Comparison of ENCODE assay signal across 15 mouse cellular contexts in genomic region chr2:92870139-92870836, GRCm38 (mm10). TPM values are rescaled to one million over a fixed set of nuclear protein-coding genes. Genes with fewer than 3 reads are reported as not detected.
DNase-seq lines count a peak whose midpoint lies in the region; ATAC-seq lines count a peak whose summit lies in the region.
"Had no signal": no experiment of that assay in that cellular context is flagged by ENCODE, and none has a peak within 500 bp of the region (broad histone marks: within the 10 kb centered on the region; RNA-seq: fewer than 3 reads in every experiment).

No protein-coding gene starts in this region.

- H3K9me3 ChIP-seq in forebrain, embryonic 11.5 days (ENCODE audit: control insufficient read depth, low read length) = no peaks in the 10 kb centered on the region
- no peaks in the 10 kb centered on the region for H3K9me3 ChIP-seq in hindbrain, embryonic 13.5 days
- H3K9me3 ChIP-seq in midbrain, embryonic 14.5 days (ENCODE audit: control insufficient read depth, low read length) = no peaks in the 10 kb centered on the region
- H3K9me3 ChIP-seq: intestine, embryonic 15.5 days; lung, embryonic 15.5 days had no signal

- ATAC-seq in forebrain, embryonic 11.5 days (replicated peaks; ENCODE audit: low FRiP score) = no peak
- peak; percentile 69; the same call in 1 of the 2 replicates for ATAC-seq in hindbrain, embryonic 13.5 days (ENCODE audit: low FRiP score)
- ATAC-seq in midbrain, embryonic 14.5 days (ENCODE audit: low FRiP score, low TSS enrichment) = peak; percentile 64; the same call in 1 of the 2 replicates
- ATAC-seq: intestine, embryonic 15.5 days had no signal

- peak; percentile 51 for DNase-seq in ZHBTc4 (ENCODE audit: low read depth, low spot score)
- no peak for DNase-seq in forebrain, embryonic 11.5 days (ENCODE audit: low spot score)
- DNase-seq in midbrain, embryonic 14.5 days = peak; percentile 84
- DNase-seq in kidney, adult 18-20 months = no peak
- no peak for DNase-seq in cerebellum, postnatal 10 days
- no peak for DNase-seq in urinary bladder, postnatal 10 days (ENCODE audit: low spot score)
- DNase-seq in right cerebral cortex, postnatal 14 days = no peak
- DNase-seq: cerebellum, postnatal 25 days; heart, adult 2 months; heart, postnatal 10 days had no signal

- no peak overlapping the region for H3K9ac ChIP-seq in forebrain, embryonic 11.5 days (ENCODE audit: low read length)
- H3K9ac ChIP-seq in hindbrain, embryonic 13.5 days = no peak overlapping the region
- H3K9ac ChIP-seq in midbrain, embryonic 14.5 days (replicated peaks; ENCODE audit: low read length) = no peak overlapping the region
- H3K9ac ChIP-seq: intestine, embryonic 15.5 days; lung, embryonic 15.5 days had no signal

- peaks cover 4% of the 10 kb centered on the region; the same call in 1 of the 2 replicates for H3K4me1 ChIP-seq in forebrain, embryonic 11.5 days (replicated peaks; ENCODE audit: control insufficient read depth, insufficient read depth, low read length)
- H3K4me1 ChIP-seq in hindbrain, embryonic 13.5 days (replicated peaks) = peaks cover 20% of the 10 kb centered on the region
- H3K4me1 ChIP-seq in midbrain, embryonic 14.5 days (ENCODE audit: control insufficient read depth, insufficient read depth, low read length) = peaks cover 18% of the 10 kb centered on the region
- H3K4me1 ChIP-seq: intestine, embryonic 15.5 days; lung, embryonic 15.5 days had no signal

- no peak overlapping the region for H3K4me2 ChIP-seq in forebrain, embryonic 11.5 days (ENCODE audit: low read depth, low read length, severe bottlenecking)
- H3K4me2 ChIP-seq in hindbrain, embryonic 13.5 days = no peak overlapping the region
- 0 out of 2 replicates have a peak overlapping the region, but pooled peaks have one; percentile 2 for H3K4me2 ChIP-seq in midbrain, embryonic 14.5 days (ENCODE audit: low read length)
- H3K4me2 ChIP-seq: intestine, embryonic 15.5 days; liver, embryonic 11.5 days; lung, embryonic 15.5 days had no signal

- 9% methylated on average over 10 of the region's 10 CpGs for WGBS in forebrain, embryonic 11.5 days
- 16% methylated on average over 10 of the region's 10 CpGs for WGBS in hindbrain, embryonic 13.5 days
- WGBS in midbrain, embryonic 14.5 days = 10% methylated on average over 10 of the region's 10 CpGs

- H3K36me3 ChIP-seq in forebrain, embryonic 11.5 days (ENCODE audit: control insufficient read depth, insufficient read depth, low read length) = no peaks in the 10 kb centered on the region
- H3K36me3 ChIP-seq in hindbrain, embryonic 13.5 days = no peaks in the 10 kb centered on the region
- no peaks in the 10 kb centered on the region for H3K36me3 ChIP-seq in midbrain, embryonic 14.5 days (ENCODE audit: control insufficient read depth, insufficient read depth, low read length)
- H3K36me3 ChIP-seq: intestine, embryonic 15.5 days; lung, embryonic 15.5 days had no signal

- 0 out of 2 replicates have a peak overlapping the region, but pooled peaks have one; percentile 31 for H3K27ac ChIP-seq in forebrain, embryonic 11.5 days (ENCODE audit: low read depth, low read length)
- H3K27ac ChIP-seq in hindbrain, embryonic 13.5 days = peak overlapping the region; percentile 88
- H3K27ac ChIP-seq in midbrain, embryonic 14.5 days (replicated peaks; ENCODE audit: low read depth, low read length) = peak overlapping the region; percentile 72
- H3K27ac ChIP-seq: heart, adult 2 months; intestine, embryonic 15.5 days; kidney, postnatal 0 days; lung, embryonic 15.5 days had no signal

- no peak overlapping the region for H3K4me3 ChIP-seq in forebrain, embryonic 11.5 days (ENCODE audit: low read depth, low read length)
- H3K4me3 ChIP-seq in hindbrain, embryonic 13.5 days = no peak overlapping the region
- H3K4me3 ChIP-seq in midbrain, embryonic 14.5 days (replicated peaks; ENCODE audit: low read depth, low read length) = no peak overlapping the region
- H3K4me3 ChIP-seq: heart, adult 2 months; intestine, embryonic 15.5 days; lung, embryonic 15.5 days had no signal

- H3K27me3 ChIP-seq in forebrain, embryonic 11.5 days (ENCODE audit: control insufficient read depth, insufficient read depth, low read length) = no peaks in the 10 kb centered on the region
- H3K27me3 ChIP-seq in hindbrain, embryonic 13.5 days = 0 out of 2 replicates have a peak, but pooled peaks cover 8% of the 10 kb centered on the region
- no peaks in the 10 kb centered on the region for H3K27me3 ChIP-seq in midbrain, embryonic 14.5 days (ENCODE audit: control insufficient read depth, insufficient read depth, low read length)
- H3K27me3 ChIP-seq: intestine, embryonic 15.5 days; lung, embryonic 15.5 days had no signal

RNA-seq across cellular contexts. Expression of gene Syt13, which starts 44.6 kb away (rescaled TPM):
- polyA plus RNA-seq in forebrain, embryonic 11.5 days (2014; fragmentation: Nextera tagmentation; extraction: Ambion mirVana) = 6.1 and 6.2 TPM in 2 replicates
- polyA plus RNA-seq in hindbrain, embryonic 13.5 days (2015; fragmentation: Nextera tagmentation; extraction: Ambion mirVana) = 24.7 and 26.6 TPM in 2 replicates
- polyA plus RNA-seq in midbrain, embryonic 14.5 days (2014; fragmentation: Nextera tagmentation; extraction: Ambion mirVana) = 44.9 and 48.9 TPM in 2 replicates

Comparison
In these comparisons a context has a peak if more than half of its experiments do, and no peak if none do; other contexts are left out.
1. DNase-seq: peak in ZHBTc4 (single experiment) and midbrain, embryonic 14.5 days (single experiment); none in forebrain, embryonic 11.5 days (single experiment), kidney, adult 18-20 months (single experiment), cerebellum, postnatal 10 days (0 of 2), urinary bladder, postnatal 10 days (single experiment) and right cerebral cortex, postnatal 14 days (single experiment).
2. H3K27ac ChIP-seq: peak in every context shown above with its lines; median percentile 88 in hindbrain, embryonic 13.5 days; 72 in midbrain, embryonic 14.5 days; 31 in forebrain, embryonic 11.5 days.